Mouse (Mus musculus) neural tube, embryonic 10.5 days (tissue): ENCODE data around the gene Gfpt1.
"Not testable (repeated sequence)": the region's sequence is repeated elsewhere in the genome, so short reads cannot be mapped to it uniquely, and the experiment has no call there.

Source experiments
- DNase-seq: peaks from one replicate; pipeline ENCODE4 v3.0.0-alpha.2; 2017; ENCODE audit warnings: low spot score; ENCODE audit errors: extremely low spot score

The Gfpt1 gene

GRCm38 (mm10) chr6:87041431-87041830 lies 1.2 kb upstream of the Gfpt1 start:
- no peak for DNase-seq

GRCm38 (mm10) chr6:87042004-87042336 lies 676 bp upstream of the Gfpt1 start:
- DNase-seq, result no peak

- DNase-seq, result no peak
Measured at GRCm38 (mm10) chr6:87043131-87043516, 478 bp downstream of the Gfpt1 start.

- no peak for DNase-seq
Measured at GRCm38 (mm10) chr6:87044895-87045294, 2.2 kb downstream of the Gfpt1 start.

- no peak for DNase-seq
Measured at GRCm38 (mm10) chr6:87045507-87045906, 2.9 kb downstream of the Gfpt1 start.

GRCm38 (mm10) chr6:87048712-87049111 lies 6.1 kb downstream of the Gfpt1 start:
- DNase-seq, result not testable (repeated sequence)

- DNase-seq, result no peak
Measured at GRCm38 (mm10) chr6:87051886-87052425, 9.3 kb downstream of the Gfpt1 start.

- DNase-seq, result no peak
Measured at GRCm38 (mm10) chr6:87054193-87054592, 11.5 kb downstream of the Gfpt1 start.

- DNase-seq, result no peak
Measured at GRCm38 (mm10) chr6:87059754-87060153, 17.1 kb downstream of the Gfpt1 start.

GRCm38 (mm10) chr6:87063586-87063985 lies 20.9 kb downstream of the Gfpt1 start:
- no peak for DNase-seq

- DNase-seq, result no peak
Measured at GRCm38 (mm10) chr6:87068209-87068608, 25.6 kb downstream of the Gfpt1 start.

GRCm38 (mm10) chr6:87069195-87069900 lies 26.7 kb downstream of the Gfpt1 start:
- no peak for DNase-seq

GRCm38 (mm10) chr6:87070641-87071040 lies 28.0 kb downstream of the Gfpt1 start:
- DNase-seq, result no peak

GRCm38 (mm10) chr6:87072759-87073158 lies 30.1 kb downstream of the Gfpt1 start:
- DNase-seq, result no peak

GRCm38 (mm10) chr6:87075092-87075685 lies 32.5 kb downstream of the Gfpt1 start:
- DNase-seq, result no peak

- no peak for DNase-seq
Measured at GRCm38 (mm10) chr6:87079457-87079856, 36.8 kb downstream of the Gfpt1 start.

GRCm38 (mm10) chr6:87085026-87085425 lies 42.4 kb downstream of the Gfpt1 start:
- no peak for DNase-seq

GRCm38 (mm10) chr6:87088356-87088755 lies 45.7 kb downstream of the Gfpt1 start:
- DNase-seq, result no peak

GRCm38 (mm10) chr6:87090877-87091276 lies 48.2 kb downstream of the Gfpt1 start:
- DNase-seq, result no peak

GRCm38 (mm10) chr6:87092476-87092875 lies 49.8 kb downstream of the Gfpt1 start:
- DNase-seq, result no peak

- not testable (repeated sequence) for DNase-seq
Measured at GRCm38 (mm10) chr6:87093631-87094030, 51.0 kb downstream of the Gfpt1 start.

- DNase-seq, result no peak
Measured at GRCm38 (mm10) chr6:87099261-87099660, 56.6 kb downstream of the Gfpt1 start.
